In the genomic region with DNA sequence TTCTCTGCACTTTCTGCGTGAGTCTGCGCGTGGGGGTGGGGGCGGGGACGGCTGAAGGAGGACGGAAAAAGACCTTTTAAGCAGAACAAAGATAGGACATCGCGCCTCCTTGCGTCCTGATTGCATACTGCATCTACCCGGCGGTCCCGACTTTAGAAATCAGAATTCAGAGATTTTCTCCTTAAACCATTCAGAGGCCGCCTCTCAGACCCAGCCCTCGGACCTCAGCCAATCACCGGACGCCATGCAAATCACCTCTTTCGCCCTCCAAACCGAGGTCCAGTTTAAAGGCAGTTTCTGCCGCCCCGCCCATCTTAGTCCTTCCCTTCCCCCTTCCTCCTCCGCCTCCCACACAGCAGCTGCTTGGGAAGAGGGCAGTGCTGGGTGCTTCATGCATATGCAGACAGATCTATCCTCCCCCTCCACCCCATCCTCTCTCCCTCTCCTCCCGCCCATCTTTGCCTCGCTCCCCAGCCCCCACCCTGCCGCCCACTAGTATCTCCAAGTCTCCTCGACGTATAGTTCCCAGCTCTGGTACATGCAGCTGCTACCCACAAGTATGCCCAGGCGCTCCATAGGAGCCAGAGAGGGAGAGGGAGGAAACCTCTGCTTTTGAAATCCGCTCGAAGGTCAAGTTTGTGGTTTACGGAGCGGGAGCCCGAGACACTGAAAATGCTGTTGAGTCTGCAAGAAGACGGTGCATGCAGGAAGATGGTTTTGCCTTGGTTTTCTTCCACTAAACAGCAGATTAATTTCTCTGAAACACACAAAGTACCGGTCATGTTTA, we compare ENCODE assay signal across 8 mouse cellular contexts.
A peak's percentile ranks its signal among the peaks of the same experiment; 100 is the strongest.
DNase-seq lines count a peak whose midpoint lies in the region; ATAC-seq lines count a peak whose summit lies in the region.

No protein-coding gene starts in this region.

- peak; percentile 90 for DNase-seq in WW6 (ENCODE audit: low read depth, low spot score)
- DNase-seq in cerebellum, postnatal 36 days = peak; percentile 99 to 100
- peak; percentile 67 to 78 for DNase-seq in gastrocnemius, adult 8-10 months (ENCODE audit: low spot score in 2 of 2)
- peak; percentile 81 for DNase-seq in induced T-regulatory cell, adult 2 months (ENCODE audit: low read depth)
- DNase-seq in left cerebral cortex, adult 9 months (ENCODE audit: low spot score in 2 of 2) = peak; percentile 97 to 100
- DNase-seq in right cerebral cortex, postnatal 14 days = peak; percentile 96
- peak; percentile 94 for DNase-seq in yolk sac, embryonic 10.5 days (ENCODE audit: low spot score)

- ATAC-seq in megakaryocyte progenitor cell, adult 5-6 weeks (replicated peaks; ENCODE audit: poor library complexity) = peak; percentile 84

Comparison
In these comparisons a context has a peak if more than half of its experiments do, and no peak if none do; other contexts are left out.
1. Peak in every context shown above with its lines: DNase-seq and ATAC-seq.